Mouse (Mus musculus) myocyte (in vitro differentiated cells): ENCODE results near the gene Gm13420. TPM values are rescaled to one million over a fixed set of nuclear protein-coding genes. Genes with fewer than 3 reads are reported as not detected.
A peak's percentile ranks its signal among the peaks of the same experiment; 100 is the strongest.

ENCODE experiments used
- H3K27me3 ChIP-seq: one replicate; pipeline ENCODE4 v1.6.1; 2011; ENCODE audit not compliant: control insufficient read depth, insufficient read depth, insufficient read length
- H3K36me3 ChIP-seq: one replicate; pipeline ENCODE4 v1.6.1; 2011; ENCODE audit not compliant: control insufficient read depth, insufficient read depth
- H3K4me2 ChIP-seq: one replicate; pipeline ENCODE4 v1.6.1; 2011; ENCODE audit warnings: low read depth, control low read depth
- H3K4me3 ChIP-seq: one replicate; pipeline ENCODE4 v1.5.1; 2011; ENCODE audit warnings: mild to moderate bottlenecking, control low read depth, moderate library complexity
- H3K79me2 ChIP-seq: one replicate; pipeline ENCODE4 v1.6.1; 2011; ENCODE audit not compliant: control insufficient read depth, insufficient read depth
- H3ac ChIP-seq: one replicate; pipeline ENCODE4 v1.6.1; 2011; ENCODE audit not compliant: control insufficient read depth, insufficient read length
- CEBPB ChIP-seq: IDR thresholded peaks from 2 replicates; pipeline ENCODE4 v1.6.1; 2011; ENCODE audit warnings: mild to moderate bottlenecking, moderate library complexity; ENCODE audit not compliant: poor library complexity, insufficient read depth, severe bottlenecking
- E2F4 ChIP-seq: IDR thresholded peaks from one replicate; pipeline ENCODE4 v1.6.1; 2011; ENCODE audit warnings: mild to moderate bottlenecking, control low read depth, moderate library complexity; ENCODE audit not compliant: insufficient read depth
- MAX ChIP-seq: IDR thresholded peaks from one replicate; pipeline ENCODE4 v1.6.1; 2011; ENCODE audit warnings: low read depth, mild to moderate bottlenecking, control low read depth
- MYOD1 ChIP-seq, 3 experiments: IDR thresholded peaks; one replicate each; pipeline ENCODE4 v1.6.1; 2011; ENCODE audit warnings: control low read depth in 2 of 3, low read depth in 2 of 3, mild to moderate bottlenecking in 2 of 3, moderate library complexity in 1 of 3; ENCODE audit not compliant: insufficient read length in 2 of 3, control insufficient read depth in 1 of 3
- MYOG ChIP-seq, 3 experiments: IDR thresholded peaks; one replicate each; pipeline ENCODE4 v1.6.1; 2011; ENCODE audit warnings: control low read depth in 2 of 3, low read depth in 2 of 3, mild to moderate bottlenecking in 2 of 3; ENCODE audit not compliant: insufficient read length in 2 of 3, control insufficient read depth in 1 of 3, insufficient read depth in 1 of 3
- POLR2A ChIP-seq: IDR thresholded peaks from one replicate; pipeline ENCODE4 v1.6.1; 2011; ENCODE audit warnings: low read depth, mild to moderate bottlenecking, control low read depth, moderate library complexity; ENCODE audit not compliant: insufficient read length
- POLR2AphosphoS2 ChIP-seq: IDR thresholded peaks from one replicate; pipeline ENCODE4 v1.6.1; 2011; ENCODE audit warnings: low read depth, control low read depth; ENCODE audit not compliant: insufficient read length
- REST ChIP-seq: IDR thresholded peaks from one replicate; pipeline ENCODE4 v1.6.1; 2011; ENCODE audit warnings: mild to moderate bottlenecking, control low read depth, moderate library complexity; ENCODE audit not compliant: insufficient read depth, insufficient read length
- SRF ChIP-seq: IDR thresholded peaks from one replicate; pipeline ENCODE4 v1.6.1; 2011; ENCODE audit warnings: low read depth; ENCODE audit not compliant: control insufficient read depth, insufficient read length
- TCF12 ChIP-seq: IDR thresholded peaks from one replicate; pipeline ENCODE4 v1.6.1; 2011; ENCODE audit warnings: mild to moderate bottlenecking, control low read depth; ENCODE audit not compliant: poor library complexity, insufficient read depth, severe bottlenecking
- TCF3 ChIP-seq: IDR thresholded peaks from one replicate; pipeline ENCODE4 v1.6.1; 2011; ENCODE audit warnings: low read depth, control low read depth; ENCODE audit not compliant: insufficient read length
- USF1 ChIP-seq: IDR thresholded peaks from one replicate; pipeline ENCODE4 v1.6.1; 2011; ENCODE audit warnings: low read depth, mild to moderate bottlenecking, control low read depth, moderate library complexity
- polyA plus RNA-seq: library from polyadenylated mRNA; unstranded; fragments of >200 nt; fragmentation: generic; extraction: Trizol; gene quantifications from one replicate; pipeline ENCODE4 v1.2.1, GENCODE M21; 2012; ENCODE audit warnings: missing spikeins

The Gm13420 gene
- polyA plus RNA-seq, 1 experiment: not detected

- H3K79me2 ChIP-seq: no peaks in the 10 kb centered on the region
- TF ChIP-seq REST: no peak
- no peak for TF ChIP-seq CEBPB
- TF ChIP-seq TCF3: no peak
- TF ChIP-seq E2F4: no peak
- no peak for TF ChIP-seq SRF
- TF ChIP-seq POLR2A: no peak
- no peak for TF ChIP-seq USF1
- no peak for TF ChIP-seq MYOG (IDR thresholded peaks at IDR 0.05; ENCODE audit: control insufficient read depth in 1 of 3, insufficient read depth in 1 of 3, insufficient read length in 2 of 3, low read depth in 2 of 3)
- TF ChIP-seq TCF12: no peak
- no peak for TF ChIP-seq MAX
- H3K4me3 ChIP-seq: no peak overlapping the region
- no peak overlapping the region for H3K4me2 ChIP-seq
- peaks cover 6% of the 10 kb centered on the region for H3K36me3 ChIP-seq
- no peak overlapping the region for H3ac ChIP-seq
- no peaks in the 10 kb centered on the region for H3K27me3 ChIP-seq
Measured at GRCm38 (mm10) chr2:29718581-29718980, 32.9 kb downstream of the Gm13420 start.

- peak overlapping the region; percentile 51 for H3K4me2 ChIP-seq
- TF ChIP-seq TCF12: peak; percentile 32
- TF ChIP-seq POLR2A: no peak
- peak in 2 of 3 experiments; percentile 42 to 76 for TF ChIP-seq MYOG (IDR thresholded peaks at IDR 0.05; ENCODE audit: control insufficient read depth in 1 of 3, insufficient read depth in 1 of 3, insufficient read length in 2 of 3, low read depth in 2 of 3)
- peak in 2 of 3 experiments; percentile 45 to 72 for TF ChIP-seq MYOD1 (IDR thresholded peaks at IDR 0.05; ENCODE audit: control insufficient read depth in 1 of 3, insufficient read length in 2 of 3, low read depth in 2 of 3)
- H3K27me3 ChIP-seq: no peaks in the 10 kb centered on the region
- H3K4me3 ChIP-seq: no peak overlapping the region
- H3ac ChIP-seq: no peak overlapping the region
- H3K36me3 ChIP-seq: peaks cover 6% of the 10 kb centered on the region
- H3K79me2 ChIP-seq: no peaks in the 10 kb centered on the region
Measured at GRCm38 (mm10) chr2:29716691-29717090, 34.8 kb downstream of the Gm13420 start.

DNA sequence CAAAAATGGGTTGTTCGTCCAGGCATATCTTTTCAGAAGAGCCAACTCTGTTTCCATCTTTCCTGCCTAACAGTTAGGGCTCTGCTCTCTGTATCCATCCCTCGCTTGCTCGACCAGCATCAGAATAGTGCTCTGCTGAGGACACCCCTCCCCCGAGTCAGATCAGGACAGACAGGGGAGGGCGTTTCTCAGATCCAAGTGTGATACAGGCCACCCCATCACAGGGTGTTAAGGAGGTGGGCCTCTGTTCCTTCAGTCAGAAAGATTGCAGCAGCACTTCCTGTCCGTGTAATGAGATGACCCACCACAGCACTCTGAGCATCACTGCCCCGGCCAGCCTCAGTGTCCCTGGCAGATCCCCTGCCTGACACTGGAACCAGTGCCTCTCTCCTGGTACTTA, 35.3 kb downstream of the Gm13420 start:
- H3ac ChIP-seq: no peak overlapping the region
- H3K27me3 ChIP-seq: no peaks in the 10 kb centered on the region
- H3K4me3 ChIP-seq: no peak overlapping the region
- H3K79me2 ChIP-seq: no peaks in the 10 kb centered on the region
- peaks cover 6% of the 10 kb centered on the region for H3K36me3 ChIP-seq
- TF ChIP-seq E2F4: no peak
- no peak for TF ChIP-seq POLR2AphosphoS2
- no peak for TF ChIP-seq MYOG (IDR thresholded peaks at IDR 0.05; ENCODE audit: control insufficient read depth in 1 of 3, insufficient read depth in 1 of 3, insufficient read length in 2 of 3, low read depth in 2 of 3)
- no peak for TF ChIP-seq MYOD1 (IDR thresholded peaks at IDR 0.05; ENCODE audit: control insufficient read depth in 1 of 3, insufficient read length in 2 of 3, low read depth in 2 of 3)
- TF ChIP-seq POLR2A: no peak
- TF ChIP-seq SRF: no peak
- no peak for TF ChIP-seq TCF12
- TF ChIP-seq USF1: no peak
- TF ChIP-seq TCF3: no peak
- no peak for TF ChIP-seq REST
- TF ChIP-seq MAX: no peak
- no peak for TF ChIP-seq CEBPB
- H3K4me2 ChIP-seq: peak overlapping the region; percentile 51

- Histone ChIP-seq H3K79me2 (no peaks in the 10 kb centered on the region), H3K4me2 (no peak overlapping the region), H3K27me3 (no peaks in the 10 kb centered on the region), H3ac (no peak overlapping the region), H3K4me3 (no peak overlapping the region), H3K36me3 (peaks cover 3% of the 10 kb centered on the region)
- TF ChIP-seq MYOG (IDR thresholded peaks at IDR 0.05; ENCODE audit: control insufficient read depth in 1 of 3, insufficient read depth in 1 of 3, insufficient read length in 2 of 3, low read depth in 2 of 3) (no peak), USF1 (no peak), TCF12 (no peak), SRF (no peak), E2F4 (no peak), POLR2A (no peak), REST (no peak), CEBPB (no peak), TCF3 (no peak), MAX (no peak)
Measured at GRCm38 (mm10) chr2:29714127-29714526, 37.4 kb downstream of the Gm13420 start.

DNA sequence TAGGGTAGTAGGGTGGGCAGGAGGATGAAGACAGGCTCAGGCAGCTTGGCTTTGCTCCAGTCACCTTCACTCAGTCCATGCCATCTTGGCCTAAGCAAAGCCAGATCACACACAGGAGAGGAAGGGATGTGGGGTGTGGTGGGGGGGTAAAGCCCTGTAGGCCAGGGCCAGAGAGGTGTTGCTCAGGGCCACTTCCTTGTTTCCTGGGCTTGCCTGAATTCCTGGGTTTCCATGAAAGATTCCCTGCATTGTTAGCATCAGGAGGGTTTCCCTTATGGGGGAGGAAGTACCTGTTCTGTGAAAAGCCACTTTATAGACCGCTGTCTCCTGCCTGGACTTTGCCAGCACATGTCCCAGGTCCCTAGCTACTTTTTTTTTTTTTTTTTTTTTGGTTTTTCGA, 38.0 kb downstream of the Gm13420 start:
- peaks cover 3% of the 10 kb centered on the region for H3K36me3 ChIP-seq
- TF ChIP-seq CEBPB: no peak
- no peak for TF ChIP-seq MYOD1 (IDR thresholded peaks at IDR 0.05; ENCODE audit: control insufficient read depth in 1 of 3, insufficient read length in 2 of 3, low read depth in 2 of 3)
- TF ChIP-seq POLR2AphosphoS2: no peak
- no peak for TF ChIP-seq USF1
- no peak for TF ChIP-seq MAX
- TF ChIP-seq E2F4: no peak
- no peak for TF ChIP-seq REST
- TF ChIP-seq TCF3: no peak
- TF ChIP-seq SRF: no peak
- TF ChIP-seq MYOG (IDR thresholded peaks at IDR 0.05; ENCODE audit: control insufficient read depth in 1 of 3, insufficient read depth in 1 of 3, insufficient read length in 2 of 3, low read depth in 2 of 3): no peak
- H3K27me3 ChIP-seq: no peaks in the 10 kb centered on the region
- H3K4me3 ChIP-seq: no peak overlapping the region
- no peak overlapping the region for H3K4me2 ChIP-seq
- no peak overlapping the region for H3ac ChIP-seq
- H3K79me2 ChIP-seq: no peaks in the 10 kb centered on the region
